Mouse (Mus musculus) brain, embryonic 18.5 days (tissue): ENCODE data around the gene Prrg3.
"Not testable (repeated sequence)": the region's sequence is repeated elsewhere in the genome, so short reads cannot be mapped to it uniquely, and the experiment has no call there.

Experiments used
- DNase-seq: peaks from one replicate; pipeline ENCODE4 v3.0.0-alpha.2; 2012; ENCODE audit warnings: low read depth, low spot score

The Prrg3 gene

DNA sequence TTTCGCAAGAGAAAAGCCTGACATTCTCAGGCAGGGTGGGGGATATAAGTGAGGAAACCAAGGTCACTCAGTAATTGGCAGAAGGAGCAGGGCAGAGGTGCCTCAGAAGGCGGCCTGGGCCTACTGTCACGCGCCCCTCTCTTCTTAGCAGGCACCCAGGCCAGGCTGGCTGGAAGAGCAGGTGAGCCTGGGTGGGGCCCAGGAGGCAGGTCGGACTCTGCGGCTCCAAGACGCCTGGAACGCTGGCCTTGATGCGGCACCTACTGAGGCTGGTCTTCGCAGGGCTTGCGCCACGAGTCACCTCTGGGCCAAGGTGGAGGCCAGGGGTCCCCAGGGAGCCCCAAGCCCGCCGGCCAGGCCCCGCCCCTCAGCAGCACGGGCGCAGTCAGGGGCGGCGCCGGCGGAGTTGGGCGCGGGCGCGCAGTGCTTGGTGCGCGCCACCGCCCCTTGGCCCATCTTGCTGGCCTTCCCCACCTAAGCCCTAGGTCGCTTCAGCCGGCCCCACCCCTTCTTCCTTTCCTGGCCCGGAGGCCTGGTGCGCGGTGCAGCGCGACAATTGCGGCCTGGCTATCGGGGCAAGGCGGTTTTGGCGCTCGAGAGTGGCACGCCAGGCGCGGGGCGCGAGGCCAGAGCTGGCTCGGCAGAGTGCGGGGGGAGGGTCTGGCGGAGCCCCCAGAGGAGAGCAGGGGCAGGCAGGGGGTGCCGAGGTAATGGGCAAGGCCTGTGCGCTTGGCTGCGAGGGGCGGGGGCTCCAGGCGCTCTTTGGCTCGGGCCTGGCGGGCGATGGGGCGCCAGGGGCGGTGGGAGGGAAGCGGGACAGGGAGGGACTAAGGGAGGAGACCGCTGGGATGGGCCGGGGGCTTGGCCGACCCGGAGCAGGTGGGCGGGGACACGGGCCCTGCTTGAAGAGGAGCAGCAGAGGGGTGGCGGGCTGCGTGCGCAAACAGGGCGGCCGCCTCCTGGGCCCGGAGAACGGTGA, at the start of gene Prrg3:
Gene Prrg3 (plus strand): TSS at position 552 of the 979 bp plus-strand sequence.
- no peak for DNase-seq

DNA sequence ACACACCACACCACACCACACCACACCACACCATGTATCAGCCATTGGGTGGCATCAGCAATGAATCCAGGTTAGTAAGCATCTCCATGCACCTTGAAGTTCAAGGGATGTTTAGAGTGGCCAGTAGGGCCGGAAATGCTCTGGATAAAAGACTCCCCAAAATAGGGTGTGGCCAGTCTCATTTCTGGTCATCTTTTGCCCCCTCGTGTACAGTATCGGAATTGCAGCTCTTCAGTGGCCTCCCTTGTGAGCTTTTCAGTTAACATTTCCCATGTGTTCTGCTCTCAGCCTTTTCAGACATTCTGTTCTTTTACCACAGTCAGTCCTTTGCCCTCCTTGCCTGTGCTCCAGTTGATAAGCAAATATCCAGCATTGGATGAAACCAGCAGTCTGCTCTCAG, 15.8 kb upstream of the Prrg3 start:
- DNase-seq: no peak

DNA sequence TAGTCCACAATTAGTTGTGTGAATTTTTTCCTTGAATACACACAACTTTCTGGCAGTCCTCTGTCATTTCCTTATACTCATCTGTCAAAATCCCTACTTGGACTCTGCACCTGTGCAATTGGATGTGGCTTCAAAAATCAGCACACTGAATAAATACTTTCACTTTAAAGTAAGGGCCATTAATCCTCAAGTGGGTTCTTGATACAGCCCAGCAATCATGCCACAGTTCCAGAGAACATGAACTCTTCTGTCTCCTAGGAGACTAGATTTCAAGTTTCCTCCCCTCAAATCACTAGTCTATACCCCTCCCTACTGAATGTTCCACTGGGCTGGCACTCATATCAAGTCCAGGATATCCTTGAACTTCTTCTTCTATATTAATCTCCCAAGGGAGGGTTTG, 4.1 kb upstream of the Prrg3 start:
- DNase-seq: no peak

DNA sequence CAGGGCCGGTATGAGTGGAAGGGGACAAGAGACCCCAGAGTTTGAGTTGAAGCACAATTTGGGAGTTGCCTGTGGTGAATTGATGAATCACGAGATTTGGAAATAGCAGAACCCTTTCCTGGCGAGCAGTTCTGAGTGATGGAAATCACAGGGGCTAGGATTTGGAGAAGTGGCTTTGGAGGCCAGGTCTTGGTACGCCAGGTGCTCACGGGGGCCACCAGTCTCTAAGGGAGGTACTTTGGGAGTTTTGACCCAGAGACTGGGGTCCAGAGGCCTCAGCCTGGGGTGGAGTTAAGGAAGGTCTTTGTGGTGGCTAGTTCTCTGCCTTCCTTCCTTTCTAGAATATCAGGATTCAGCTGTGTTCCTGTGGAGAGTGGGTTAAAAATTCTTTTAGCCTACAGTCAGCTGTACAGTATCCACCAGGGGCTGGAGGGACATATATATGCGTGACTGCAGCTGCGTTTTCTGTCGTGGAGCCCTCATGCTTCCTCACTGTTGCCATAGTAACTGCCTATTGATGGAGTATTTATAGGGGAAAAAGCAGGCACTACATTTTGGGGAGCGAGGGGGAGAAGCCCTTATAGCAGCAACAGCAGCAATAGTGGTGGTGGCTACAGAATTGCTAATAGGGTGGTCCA, 970 bp downstream of the Prrg3 start:
- DNase-seq: no peak

DNA sequence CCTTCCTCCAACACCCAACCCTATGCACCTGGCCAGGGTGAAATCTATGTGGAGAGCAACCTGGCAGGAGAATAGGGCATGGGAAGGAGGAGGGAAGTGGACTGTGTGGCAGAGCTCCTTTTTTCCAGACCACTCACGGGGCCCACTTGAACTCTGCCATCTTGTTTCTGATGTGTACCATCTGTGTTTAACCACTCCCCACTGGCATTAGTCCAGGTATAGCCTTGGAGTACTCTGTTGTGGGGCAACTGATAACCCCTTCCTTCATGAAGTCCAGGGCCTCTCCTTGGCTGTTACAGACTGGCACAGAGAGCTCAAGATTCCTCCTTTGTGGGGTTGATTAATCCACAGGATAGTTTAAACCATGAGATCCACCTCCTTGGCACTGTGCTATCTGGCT, 5.8 kb downstream of the Prrg3 start:
- DNase-seq: no peak

DNA sequence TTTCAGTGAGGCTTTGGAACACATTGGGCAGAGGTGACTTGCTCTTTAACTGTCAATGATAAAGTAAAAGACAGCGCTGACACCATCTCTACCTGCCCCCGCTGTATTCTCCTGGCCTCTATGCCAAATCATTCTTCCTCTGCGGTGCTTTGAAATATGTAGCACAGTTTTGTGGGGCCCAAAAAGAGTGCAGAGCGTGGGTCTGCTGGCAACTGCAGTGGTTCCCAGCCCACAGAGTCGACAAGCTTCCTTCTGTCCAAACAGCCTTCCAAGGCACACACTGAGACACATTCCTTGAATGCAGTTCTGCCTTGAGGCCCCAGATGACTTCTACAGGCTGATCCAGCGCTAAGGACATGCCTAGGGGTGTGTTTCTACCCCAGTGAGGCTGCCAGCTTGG, 6.4 kb downstream of the Prrg3 start:
- DNase-seq: no peak

DNA sequence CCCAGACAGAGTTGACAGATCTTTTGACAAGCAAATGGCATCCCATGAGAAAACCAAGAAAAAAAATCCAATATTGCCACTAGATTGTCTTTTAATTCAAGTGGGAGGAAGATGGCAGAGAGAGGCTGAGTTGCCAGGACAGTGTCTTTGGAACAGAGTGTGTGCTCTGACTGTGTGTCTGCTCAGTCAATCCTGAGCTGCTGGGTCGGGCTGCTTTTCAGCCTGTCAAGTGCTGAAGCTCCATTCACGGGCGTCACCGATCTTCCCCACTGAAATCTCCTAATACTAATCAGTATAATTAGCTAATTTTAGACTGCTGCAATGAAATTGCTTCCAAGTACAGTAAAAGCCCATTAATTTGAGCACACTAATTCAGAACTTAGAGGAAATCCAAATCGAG, 8.9 kb downstream of the Prrg3 start:
- DNase-seq: no peak

DNA sequence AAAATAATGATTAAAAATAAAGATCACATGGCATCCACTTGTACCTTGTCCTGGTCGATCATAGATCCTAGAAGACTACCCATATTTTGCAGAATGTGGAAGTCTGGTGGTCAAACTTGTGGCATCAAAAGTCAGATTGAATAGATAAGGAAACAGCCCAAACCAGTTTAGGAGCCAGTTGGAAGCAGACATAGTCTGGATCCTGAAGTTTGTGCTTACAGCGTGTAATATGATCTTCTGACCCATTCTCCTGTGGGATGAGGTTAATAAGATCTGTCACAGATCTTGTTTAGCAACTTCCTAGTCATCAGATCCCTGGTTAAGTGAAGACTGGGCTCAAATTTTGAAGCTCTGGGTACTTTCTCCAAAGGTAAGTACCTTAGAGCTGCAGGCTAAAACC, 10.3 kb downstream of the Prrg3 start, which contains the start of gene Fate1:
Gene Fate1 (plus strand): TSS at position 301 of the 400 bp plus-strand sequence.
- DNase-seq: no peak

DNA sequence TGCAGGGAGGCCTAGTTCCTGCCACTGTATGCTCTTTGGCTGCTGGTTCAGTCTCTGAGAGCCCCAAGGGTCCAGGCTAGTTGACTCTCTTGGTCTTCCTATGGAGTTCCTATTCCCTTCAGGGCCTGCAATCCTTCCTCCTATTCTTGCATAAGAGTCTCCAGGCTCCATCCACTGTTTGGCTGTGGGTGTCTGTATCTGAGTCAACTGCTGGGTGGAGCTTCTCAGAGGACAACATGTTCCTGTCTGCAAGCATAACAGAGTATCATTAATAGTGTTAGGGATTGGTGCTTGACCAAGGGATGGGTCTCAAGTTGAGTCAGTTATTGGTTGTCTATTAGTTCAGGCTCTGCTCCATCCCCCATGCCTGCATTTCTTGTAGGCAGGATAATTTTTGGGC, 15.3 kb downstream of the Prrg3 start:
- DNase-seq: not testable (repeated sequence)

DNA sequence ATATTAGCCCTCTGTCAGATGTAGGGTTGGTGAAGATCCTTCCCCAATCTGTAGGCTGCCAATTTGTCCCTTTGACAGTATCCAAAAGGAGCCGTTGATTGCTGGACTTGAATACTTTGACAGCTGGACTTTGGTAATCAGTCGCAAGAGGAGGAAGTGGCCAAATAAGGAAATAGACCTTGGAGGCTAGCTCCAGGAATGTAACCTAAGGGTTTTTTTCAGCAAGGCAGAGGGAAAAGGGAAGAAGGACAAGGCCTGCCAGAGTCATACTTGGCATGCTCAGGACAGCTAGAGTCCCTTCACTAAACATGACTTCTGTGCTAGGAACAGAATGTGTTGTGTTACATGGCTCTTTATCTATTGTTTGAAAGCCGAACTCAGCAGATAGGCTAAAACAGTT, 18.0 kb downstream of the Prrg3 start:
- no peak for DNase-seq

DNA sequence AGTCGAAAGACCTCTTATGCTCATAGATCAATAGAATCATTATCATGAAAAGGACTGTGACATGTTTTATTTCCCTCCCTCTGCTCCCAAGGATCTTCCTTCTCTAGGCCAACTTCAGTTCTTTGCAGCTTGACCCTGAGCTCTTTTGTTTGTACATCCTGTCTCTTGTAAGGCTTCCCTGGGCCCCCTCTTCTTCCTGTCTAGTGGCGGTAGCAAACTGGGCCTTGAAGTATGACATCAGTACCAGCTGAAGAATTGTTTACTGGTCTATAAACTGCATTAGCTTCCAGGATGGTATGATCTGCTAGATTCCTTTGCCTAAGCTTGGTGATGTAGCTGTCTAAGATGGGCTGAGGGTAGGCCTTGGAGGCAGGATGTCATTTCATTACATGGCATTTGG, 18.9 kb downstream of the Prrg3 start:
- DNase-seq: no peak

DNA sequence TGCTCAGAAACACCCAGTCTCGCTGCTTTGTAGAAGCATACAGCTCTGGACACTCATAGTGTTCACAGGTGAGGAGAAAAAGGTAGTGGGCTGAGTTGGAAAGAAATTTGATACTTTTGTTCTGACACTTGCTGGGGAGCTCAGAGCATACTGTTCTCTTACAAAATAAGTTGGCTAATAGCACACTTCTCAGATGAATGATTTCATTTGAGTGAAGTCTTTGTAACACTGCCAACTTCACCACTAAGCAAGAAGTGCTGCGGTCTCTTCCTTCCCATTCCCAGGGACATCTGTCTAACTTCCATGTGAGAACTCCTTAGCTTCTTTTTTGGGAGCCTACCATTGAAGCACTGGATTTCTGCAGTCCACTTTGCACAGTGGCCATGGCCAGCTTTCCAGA, 20.8 kb downstream of the Prrg3 start:
- no peak for DNase-seq

DNA sequence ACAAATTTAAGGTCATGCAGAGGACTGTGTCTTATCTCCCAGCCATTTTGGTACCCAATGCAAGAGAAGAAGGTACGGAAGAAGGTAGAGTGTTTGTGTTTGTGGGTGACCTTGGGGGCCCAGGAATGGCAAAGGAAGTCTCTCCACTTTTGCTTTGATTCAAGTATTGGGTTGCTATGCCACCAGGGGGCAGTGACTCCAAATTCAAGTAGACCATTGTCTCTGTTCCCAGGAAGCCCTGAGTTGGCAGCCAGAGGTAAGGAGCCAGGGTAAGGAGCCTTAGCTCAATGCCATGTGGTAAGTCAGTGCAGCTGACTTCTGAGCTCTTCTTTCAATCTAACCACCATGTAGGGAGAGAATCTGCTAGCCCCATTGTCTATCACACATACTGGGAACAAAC, 21.4 kb downstream of the Prrg3 start:
- DNase-seq: no peak

DNA sequence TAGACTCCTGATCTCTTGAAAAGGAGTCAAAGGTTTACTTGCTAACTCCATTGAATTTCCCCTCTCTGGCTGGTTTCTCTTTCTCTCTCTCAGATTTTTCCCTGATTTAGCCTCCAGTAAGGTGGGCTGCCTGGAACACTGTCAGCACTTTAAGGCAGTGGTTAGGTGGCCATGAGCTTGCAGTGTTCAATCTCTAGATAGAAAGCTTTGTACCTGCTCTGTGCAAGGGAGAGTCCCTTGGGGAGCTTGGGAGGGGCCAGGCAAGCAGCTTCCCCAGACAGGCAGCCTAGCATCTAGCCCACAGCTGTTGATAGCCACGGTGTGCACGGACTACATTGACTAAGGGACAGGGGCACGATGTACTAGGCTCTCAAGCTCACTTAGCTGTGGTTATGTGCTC, 29.1 kb downstream of the Prrg3 start, which contains the start of gene Cnga2:
Gene Cnga2 (plus strand): TSS at position 301 of the 400 bp plus-strand sequence.
- no peak for DNase-seq

DNA sequence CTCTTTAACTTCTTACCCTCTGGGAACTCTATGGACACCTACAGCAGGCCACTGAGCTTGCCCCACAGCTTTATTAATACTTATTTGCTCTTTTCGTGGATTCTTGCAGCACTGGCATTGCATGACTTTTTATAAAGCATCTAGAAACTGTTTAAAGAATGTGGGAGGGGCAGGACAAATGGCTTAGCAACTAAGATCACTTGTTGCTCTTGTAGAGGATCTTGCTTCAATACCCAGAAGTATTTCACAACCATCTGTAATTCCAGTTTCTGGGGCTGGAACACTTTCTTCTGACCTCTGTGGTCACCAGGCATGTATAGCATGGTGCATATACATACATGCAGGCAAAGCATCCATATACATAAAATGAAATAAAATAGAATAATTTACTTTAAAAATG, 33.5 kb downstream of the Prrg3 start:
- DNase-seq: no peak

DNA sequence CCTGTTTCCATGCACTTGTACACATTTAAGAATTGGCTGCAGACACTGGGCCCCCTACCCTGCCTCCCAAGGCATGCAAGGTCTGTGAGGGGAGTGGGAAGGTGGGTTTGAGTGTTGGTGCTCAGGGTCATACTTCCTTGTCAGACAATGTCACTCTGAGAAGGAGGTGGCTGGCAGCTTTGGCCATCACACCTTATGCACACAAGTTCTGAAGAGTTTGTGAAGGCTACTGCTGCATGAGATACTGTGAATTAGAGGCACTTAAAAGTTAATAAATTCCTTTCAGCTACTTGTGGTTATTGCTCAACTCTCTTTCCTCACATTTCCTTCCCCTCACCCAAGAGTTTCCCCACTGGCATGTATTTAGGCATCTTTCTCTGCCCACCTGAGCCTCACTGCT, 47.5 kb downstream of the Prrg3 start:
- DNase-seq: no peak

DNA sequence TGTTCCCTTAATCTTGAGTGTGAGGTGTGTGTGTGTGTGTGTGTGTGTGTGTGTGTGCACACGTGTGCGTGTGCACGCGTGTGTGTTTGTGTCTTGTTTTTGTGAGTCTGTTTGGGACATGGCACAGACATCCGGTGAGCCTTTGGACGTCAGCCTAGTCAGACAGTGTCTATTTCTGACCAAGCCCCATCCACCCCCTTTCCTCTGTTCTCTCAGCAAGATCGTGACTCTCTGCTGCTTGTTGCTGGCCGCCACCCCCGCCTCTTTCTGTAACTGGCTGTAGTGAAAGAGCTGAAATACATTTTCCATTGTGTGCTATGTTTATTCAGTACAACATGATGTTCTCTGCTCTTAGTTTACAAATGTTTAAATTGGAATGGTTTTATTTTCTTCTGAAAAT, 49.8 kb downstream of the Prrg3 start:
- no peak for DNase-seq

DNA sequence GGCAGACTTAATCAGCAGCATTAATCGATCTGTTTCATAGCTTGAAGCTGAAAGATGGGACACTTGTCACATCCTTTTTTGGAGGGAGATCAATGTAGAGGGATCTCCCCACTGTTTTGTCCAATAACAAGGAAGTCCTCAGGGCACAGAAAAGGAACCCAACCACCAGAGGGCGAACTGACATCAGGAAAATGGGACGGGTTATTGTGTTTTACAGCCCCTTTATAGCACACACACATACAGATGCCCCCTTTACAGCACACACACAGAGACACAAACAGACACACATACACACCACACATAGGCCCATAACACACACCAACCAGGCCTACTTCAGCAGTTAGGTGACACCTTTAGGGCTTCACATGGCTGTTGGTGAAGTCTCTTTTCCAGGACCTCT, 50.4 kb downstream of the Prrg3 start:
- DNase-seq: no peak

DNA sequence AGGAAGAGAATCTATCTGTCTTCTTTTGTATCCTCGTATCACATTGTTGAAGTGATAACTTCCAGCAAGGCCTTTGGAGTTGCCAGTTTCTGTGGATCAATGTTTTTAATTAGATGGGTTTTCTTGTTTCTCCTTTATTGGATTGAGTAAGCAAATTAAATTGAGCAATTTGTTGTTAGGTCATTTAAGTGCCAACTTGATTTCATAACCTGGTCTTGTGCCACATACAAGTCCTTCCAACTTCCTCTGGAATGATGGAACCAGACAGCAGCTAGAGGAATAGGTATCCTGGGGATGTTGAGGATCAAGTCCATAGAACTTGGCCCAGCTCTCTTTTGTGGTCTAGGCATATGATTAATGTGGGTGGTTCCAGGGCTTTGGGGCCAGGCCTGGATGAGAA, 59.8 kb downstream of the Prrg3 start:
- no peak for DNase-seq
